Mouse (Mus musculus) common myeloid progenitor, adult 5-6 weeks (primary cell): ENCODE results near the gene Cd36. TPM values are rescaled to one million over a fixed set of nuclear protein-coding genes. Genes with fewer than 3 reads are reported as not detected.
"Not testable (repeated sequence)": the region's sequence is repeated elsewhere in the genome, so short reads cannot be mapped to it uniquely, and the experiment has no call there.

Experiments
- ATAC-seq: replicated peaks from 2 replicates; pipeline ENCODE4 v1.8.0; 2016; ENCODE audit warnings: low read depth, mild to moderate bottlenecking, moderate TSS enrichment, inconsistent platforms; ENCODE audit not compliant: poor library complexity, severe bottlenecking
- total RNA-seq: library from RNA; stranded (forward); fragments of 200-1000, 187-1606 nt; gene quantifications from 2 replicates; pipeline ENCODE4 v1.2.3, GENCODE M21; 2017

Gene Cd36
- 0.44 and 2.6 TPM in 2 replicates for total RNA-seq

- no peak for ATAC-seq
These were observed at the start of gene Cd36 for GRCm38 (mm10) chr5:17888598-17888997. Gene Cd36 (minus strand): TSS chr5:17888801.

GRCm38 (mm10) chr5:17934501-17934900 is 45.9 kb upstream of the Cd36 start:
- ATAC-seq, result no peak

GRCm38 (mm10) chr5:17931588-17931987 is 43.0 kb upstream of the Cd36 start:
- not testable (repeated sequence) for ATAC-seq

GRCm38 (mm10) chr5:17929006-17929567 is 40.5 kb upstream of the Cd36 start:
- no peak for ATAC-seq

- ATAC-seq, result no peak
These were observed 39.9 kb upstream of the Cd36 start for GRCm38 (mm10) chr5:17928471-17928870.

GRCm38 (mm10) chr5:17924085-17924518 is 35.5 kb upstream of the Cd36 start:
- ATAC-seq, result no peak

DNA sequence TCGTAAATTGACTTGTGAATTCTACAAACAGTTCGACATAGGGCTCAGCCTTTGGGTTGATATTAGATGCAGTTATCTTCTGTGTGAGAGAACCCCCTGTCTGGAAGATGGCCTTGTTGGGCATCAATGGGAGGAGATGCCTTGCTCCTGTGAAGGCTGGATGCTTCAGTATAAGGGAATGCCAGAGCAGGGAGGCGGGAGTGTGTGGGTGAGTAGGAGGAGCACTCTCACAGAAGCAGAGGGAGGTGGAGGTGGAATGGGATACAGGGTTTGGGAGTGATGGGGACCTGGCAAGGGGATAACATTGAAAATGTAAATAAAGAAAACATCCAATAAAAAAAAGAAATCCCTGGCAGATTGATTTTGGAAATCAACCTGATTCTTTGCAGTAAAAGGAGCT is 35.0 kb upstream of the Cd36 start:
- no peak for ATAC-seq

DNA sequence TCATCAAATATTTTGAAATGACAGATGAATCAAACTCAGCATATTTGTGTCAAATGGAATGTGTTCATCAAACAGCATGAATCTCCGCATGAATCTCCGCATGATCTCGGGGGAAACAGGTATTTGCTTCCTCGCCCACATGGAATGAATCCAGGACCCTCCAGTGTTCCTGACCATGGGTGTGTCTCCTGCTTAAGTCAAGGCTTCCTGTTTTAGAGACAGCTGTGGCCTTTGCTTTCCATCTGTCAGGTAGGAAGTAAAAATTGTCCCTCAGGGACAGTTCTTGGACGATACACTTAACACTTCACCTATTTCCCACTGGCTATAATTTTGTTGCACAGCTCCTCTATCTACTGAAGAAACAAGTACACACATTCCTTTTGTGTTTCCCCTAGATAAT is 30.4 kb upstream of the Cd36 start:
- ATAC-seq, result no peak

DNA sequence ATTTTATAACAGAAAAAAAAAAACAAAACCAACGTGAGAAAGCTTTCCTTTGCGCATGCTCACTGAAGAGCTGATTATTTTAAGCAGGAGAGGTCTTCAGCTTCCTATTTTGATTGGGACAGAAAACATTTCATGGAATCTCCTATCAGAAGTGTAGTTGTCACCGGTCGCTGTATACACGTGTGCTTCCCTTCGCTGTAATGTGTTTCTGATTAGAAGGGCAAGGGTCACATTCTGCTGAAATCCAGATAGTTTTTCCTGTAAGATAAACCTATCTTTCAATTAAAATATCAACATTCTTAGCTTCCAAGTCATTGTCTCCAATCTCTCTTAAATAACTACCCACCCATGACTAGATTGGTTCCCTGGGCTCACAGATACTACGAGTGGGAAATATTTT is 16.2 kb upstream of the Cd36 start:
- no peak for ATAC-seq

DNA sequence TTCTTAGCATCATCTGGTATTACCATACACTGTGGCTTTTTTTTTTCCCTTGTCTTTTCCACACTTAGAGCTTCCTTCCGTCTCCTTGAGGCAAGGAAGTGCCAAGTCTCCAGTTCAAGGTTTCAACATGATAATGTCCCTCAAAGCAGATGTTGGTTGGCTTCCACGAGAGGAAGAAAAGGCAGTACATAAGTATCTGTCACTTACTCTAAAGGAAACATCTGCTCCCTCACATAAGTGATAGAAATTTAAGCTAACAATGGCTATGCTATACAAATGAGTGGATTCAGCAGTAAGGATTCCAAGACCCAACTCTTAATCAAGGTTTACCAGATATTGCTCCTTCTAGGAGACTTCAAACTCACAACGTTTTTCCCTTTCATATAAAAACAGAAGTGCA is 10.3 kb upstream of the Cd36 start:
- no peak for ATAC-seq

- not testable (repeated sequence) for ATAC-seq
These were observed 9.0 kb upstream of the Cd36 start for GRCm38 (mm10) chr5:17897641-17898040.

GRCm38 (mm10) chr5:17893577-17894172 is 5.1 kb upstream of the Cd36 start:
- ATAC-seq, result no peak

GRCm38 (mm10) chr5:17889291-17889690 is 690 bp upstream of the Cd36 start:
- ATAC-seq, result no peak

DNA sequence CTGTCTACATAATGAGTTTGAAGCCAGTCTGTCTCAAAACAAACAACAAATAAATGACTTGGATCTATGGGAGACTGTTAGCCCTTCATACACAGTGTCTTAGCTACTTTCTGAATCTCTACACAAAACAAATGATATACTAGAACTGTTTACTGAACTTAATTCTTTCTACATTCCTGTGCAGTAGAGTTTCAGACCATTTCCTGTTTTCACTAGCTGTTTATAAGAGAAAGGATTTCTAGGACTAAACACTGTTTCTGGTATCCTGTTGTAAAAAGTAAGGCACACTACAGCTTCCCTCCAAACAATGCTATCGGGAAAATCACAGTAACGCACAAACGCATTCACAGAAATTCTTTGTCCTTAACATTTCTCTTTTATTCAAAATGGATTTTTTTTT is 2.2 kb downstream of the Cd36 start:
- ATAC-seq, result no peak

DNA sequence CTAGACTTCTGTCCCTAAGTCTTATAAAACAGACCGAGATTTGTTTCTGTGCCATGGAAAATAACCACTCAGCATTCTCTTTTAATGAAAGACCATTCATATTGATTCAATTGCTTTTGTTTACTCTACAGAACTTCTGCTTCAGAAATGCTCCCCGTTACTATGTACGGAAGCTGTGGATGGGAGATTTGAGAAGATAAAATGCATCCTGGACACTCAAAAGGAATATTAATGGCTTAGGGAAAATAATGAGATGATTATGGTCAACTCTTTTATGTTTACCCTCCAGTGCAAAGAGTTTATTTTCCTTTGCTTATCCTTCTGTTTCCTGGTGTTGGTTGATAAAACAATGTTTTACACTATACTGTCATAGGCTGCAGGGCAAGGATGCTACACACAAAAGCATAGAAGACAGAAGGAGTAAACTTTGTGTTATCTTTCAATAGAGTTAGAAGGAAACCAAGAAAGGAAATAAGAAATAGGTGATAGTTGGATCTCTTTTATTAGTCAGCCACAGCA is 5.2 kb downstream of the Cd36 start:
- ATAC-seq, result no peak

- no peak for ATAC-seq
These were observed 7.1 kb downstream of the Cd36 start for GRCm38 (mm10) chr5:17881542-17881896.

DNA sequence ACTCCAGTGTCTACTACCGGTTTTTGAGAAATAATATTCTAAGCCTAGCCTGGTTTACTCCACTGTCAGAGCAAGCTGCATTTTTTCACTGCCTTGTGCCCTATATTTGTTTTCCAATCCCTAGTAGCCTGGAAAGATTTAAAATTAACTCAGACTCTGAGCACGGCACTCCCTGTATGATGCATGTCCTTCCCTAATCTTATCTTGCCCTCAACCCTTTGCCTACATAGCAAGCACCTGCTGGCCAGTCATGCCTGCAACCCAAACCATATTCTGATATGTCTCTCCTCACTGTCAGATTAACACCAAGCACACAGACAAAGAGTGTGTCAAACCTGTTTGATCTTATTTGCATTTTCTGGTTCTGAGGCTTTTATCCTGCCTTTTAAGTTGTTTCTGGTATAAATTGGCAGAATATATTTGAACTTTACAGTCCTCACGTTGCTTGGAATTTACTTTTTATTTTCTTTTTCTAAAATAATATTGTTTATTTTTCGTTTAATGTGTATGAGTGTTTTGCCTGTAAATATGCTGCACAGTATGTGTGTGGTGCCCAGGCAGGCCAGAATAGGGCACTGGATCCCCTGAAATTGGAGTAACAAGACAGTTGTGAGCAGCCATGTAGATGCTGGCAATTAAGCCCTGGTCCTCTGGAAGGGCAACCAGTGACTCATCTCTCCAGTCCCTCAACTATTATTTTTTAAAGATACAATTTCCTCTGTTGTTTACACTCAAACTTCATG is 7.6 kb downstream of the Cd36 start:
- ATAC-seq, result peak; percentile 61

DNA sequence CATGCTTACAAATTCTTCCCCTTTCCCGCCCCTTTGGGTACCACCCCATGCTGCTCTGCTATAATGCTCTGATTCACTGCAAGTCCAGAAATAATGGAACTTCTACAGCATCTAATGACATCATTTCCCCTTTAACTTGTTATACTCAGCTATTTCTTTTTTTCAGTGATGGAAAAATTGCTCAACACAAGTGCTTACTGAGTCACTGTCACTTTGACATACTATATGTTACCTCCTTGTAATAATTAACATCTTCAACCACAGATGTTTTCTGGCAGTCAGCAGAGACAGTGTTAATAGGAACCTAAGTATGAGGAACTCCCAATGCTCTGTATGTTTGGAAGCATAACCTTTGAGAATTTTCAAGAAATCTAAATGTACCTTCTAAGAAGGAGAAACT is 8.7 kb downstream of the Cd36 start:
- ATAC-seq, result peak; percentile 46; the same call in 1 of the 2 replicates

DNA sequence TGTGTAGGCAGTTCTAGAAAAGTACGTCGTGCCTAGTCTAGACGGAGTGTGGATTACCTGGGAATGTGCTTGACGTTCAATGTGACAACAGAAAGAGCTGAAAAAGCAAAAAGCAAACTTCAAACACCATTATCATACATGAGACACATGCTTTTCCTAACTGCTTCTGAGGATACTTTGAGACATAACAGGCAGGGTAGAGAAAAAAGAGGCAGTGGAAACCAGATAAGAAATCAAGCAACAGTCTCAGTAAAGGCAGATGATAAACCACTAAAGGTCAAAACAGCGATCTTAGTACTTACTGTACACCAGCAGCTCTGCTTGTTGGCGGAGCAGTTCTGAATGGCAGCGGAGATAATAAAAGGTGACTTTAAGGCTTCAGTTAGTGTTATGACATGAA is 11.6 kb downstream of the Cd36 start:
- peak; percentile 63 for ATAC-seq

GRCm38 (mm10) chr5:17876637-17877036 is 12.0 kb downstream of the Cd36 start:
- ATAC-seq, result no peak; the same call in 1 of the 2 replicates

DNA sequence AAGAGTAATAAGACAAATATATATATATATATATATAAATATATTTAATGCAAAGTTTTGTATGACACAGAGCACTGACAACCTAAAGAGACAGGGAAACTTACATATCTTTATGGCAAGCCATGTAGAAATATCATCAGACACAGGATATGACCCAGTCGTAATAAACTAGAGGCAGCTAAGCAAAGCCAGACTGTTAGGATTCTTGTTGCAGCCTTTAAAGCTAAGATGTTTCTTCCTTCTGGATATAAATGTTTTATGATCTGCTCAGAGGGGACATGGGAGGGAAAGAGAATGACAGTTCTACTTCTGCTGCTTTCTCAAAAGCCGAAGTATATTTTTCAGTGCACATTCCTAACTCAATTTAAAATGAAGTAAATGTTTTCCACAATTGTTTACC is 14.3 kb downstream of the Cd36 start:
- no peak for ATAC-seq
